Mouse (Mus musculus) bone marrow macrophage, adult 2 months (primary cell): ENCODE data around the gene Anp32e. TPM values are rescaled to one million over a fixed set of nuclear protein-coding genes. Genes with fewer than 3 reads are reported as not detected.

Experiments used
- H3K27ac ChIP-seq: 2 replicates; pipeline ENCODE4 v1.5.1; 2012; ENCODE audit warnings: low read depth, low read length; ENCODE audit not compliant: insufficient read depth
- H3K4me1 ChIP-seq: 2 replicates; pipeline ENCODE4 v1.6.1; 2012; ENCODE audit warnings: low read length; ENCODE audit not compliant: control insufficient read depth, insufficient read depth
- H3K4me3 ChIP-seq: 2 replicates; pipeline ENCODE4 v1.5.1; 2012; ENCODE audit warnings: mild to moderate bottlenecking, low read length, moderate library complexity; ENCODE audit not compliant: insufficient read depth
- CTCF ChIP-seq: IDR thresholded peaks from 2 replicates; pipeline ENCODE4 v1.5.1; 2012; ENCODE audit warnings: low read depth, mild to moderate bottlenecking, low read length, moderate library complexity
- POLR2A ChIP-seq: IDR thresholded peaks from 2 replicates; pipeline ENCODE4 v1.6.1; 2012; ENCODE audit warnings: mild to moderate bottlenecking, low read depth, low read length, borderline replicate concordance
- polyA plus RNA-seq: library from polyadenylated mRNA; stranded (reverse); fragments of >200 nt; gene quantifications from 2 replicates; pipeline ENCODE4 v1.2.4, GENCODE M21; 2012; ENCODE audit not compliant: missing spikeins, insufficient read depth, insufficient read length

The Anp32e gene
- polyA plus RNA-seq, 1 experiment = 134 TPM

DNA sequence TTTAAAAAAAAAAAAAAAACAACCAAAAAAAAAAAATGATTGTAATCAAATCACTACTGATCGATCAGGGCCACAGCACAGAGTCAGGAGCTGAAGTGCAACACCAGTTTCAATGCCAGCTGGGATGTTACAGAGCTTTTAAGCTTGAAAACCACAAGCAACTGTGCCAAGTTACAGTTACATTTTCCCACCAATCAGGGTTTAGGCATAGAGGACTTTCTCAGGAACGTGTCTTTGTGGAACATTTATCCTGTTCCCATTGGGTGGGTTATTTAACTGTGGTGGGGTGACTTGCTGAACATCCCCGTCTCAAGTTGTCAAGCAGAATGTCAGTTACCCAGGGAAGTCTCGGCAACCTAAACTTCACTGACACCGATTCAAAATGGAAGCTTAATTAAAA is 4.0 kb upstream of the Anp32e start:
- TF ChIP-seq CTCF = no peak
- no peak for TF ChIP-seq POLR2A
- H3K4me3 ChIP-seq = no peak overlapping the region
- H3K4me1 ChIP-seq = 0 out of 2 replicates have a peak, but pooled peaks cover 2% of the 10 kb centered on the region
- H3K27ac ChIP-seq = no peak overlapping the region

DNA sequence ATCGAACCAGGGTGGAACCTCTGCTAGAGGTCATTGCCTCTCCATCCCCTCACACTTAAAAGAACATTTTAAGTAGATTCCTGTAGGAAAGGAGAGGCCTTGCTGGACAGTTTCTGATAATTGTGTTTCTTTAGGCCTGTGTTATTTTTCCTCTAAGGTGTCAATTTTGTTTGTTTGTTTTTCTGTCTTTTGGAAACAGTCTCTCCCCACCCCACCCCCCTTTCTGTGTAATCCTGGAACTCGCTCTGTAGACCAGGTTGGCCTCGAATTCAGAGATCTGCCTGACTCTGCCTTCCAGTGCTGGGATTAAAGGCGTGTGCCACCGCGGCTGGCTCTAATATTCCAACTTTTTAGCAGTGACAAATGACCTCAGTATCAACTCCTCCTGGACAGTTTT is 787 bp upstream of the Anp32e start:
- Histone ChIP-seq H3K4me1 (peaks cover 7% of the 10 kb centered on the region; the same call in 1 of the 2 replicates), H3K27ac (peak overlapping the region; percentile 42; the same call in 1 of the 2 replicates), H3K4me3 (peak overlapping the region; percentile 60)
- TF ChIP-seq CTCF (no peak), POLR2A (no peak)

DNA sequence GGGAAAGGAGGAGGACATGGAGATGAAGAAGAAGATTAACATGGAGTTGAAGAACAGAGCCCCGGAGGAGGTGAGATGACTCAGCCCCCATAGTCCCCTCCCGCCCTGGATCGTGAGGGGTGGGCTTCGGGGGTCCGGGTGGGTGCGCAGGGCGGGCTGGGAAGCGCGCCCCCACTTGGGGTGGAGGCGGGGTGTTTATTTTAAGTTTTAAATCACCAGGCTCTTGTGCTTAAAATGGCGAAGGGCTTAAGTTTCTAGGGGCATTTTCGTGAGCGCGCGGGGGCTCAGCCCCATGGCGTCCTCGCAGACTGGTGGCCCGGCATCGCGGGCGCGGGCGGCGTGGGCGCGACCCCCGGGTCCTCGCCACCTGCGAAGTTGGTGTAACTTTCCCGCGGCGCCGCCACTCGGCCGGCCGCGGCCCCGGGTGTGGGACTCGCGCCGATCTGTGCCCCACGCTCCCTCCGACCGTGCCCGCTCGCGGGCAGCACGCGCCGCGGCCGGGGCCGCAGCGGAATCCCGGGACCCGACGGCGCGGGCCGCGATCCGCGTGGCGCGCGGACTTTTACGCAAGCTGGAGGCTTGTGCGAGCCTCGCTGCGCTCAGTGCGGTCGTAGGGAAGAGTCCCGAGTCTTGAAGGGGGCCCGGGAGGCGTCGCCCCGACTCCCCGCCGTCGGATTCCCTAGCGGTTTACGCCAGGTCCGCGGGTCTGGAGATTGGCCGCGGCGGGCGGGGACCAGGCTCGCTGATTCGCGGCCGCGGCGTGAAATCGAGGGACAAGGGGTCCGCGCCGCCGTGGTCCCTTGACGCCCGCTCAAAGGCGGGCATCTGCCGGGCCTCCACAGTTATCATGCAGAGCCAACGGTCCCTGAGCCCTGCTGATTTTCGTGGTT is 780 bp downstream of the Anp32e start:
- TF ChIP-seq POLR2A (no peak), CTCF (0 out of 2 replicates have a peak, but pooled peaks have one; percentile 17)
- peak overlapping the region; percentile 98 for H3K4me3 ChIP-seq
- peaks cover 11% of the 10 kb centered on the region for H3K4me1 ChIP-seq
- peak overlapping the region; percentile 74 for H3K27ac ChIP-seq

DNA sequence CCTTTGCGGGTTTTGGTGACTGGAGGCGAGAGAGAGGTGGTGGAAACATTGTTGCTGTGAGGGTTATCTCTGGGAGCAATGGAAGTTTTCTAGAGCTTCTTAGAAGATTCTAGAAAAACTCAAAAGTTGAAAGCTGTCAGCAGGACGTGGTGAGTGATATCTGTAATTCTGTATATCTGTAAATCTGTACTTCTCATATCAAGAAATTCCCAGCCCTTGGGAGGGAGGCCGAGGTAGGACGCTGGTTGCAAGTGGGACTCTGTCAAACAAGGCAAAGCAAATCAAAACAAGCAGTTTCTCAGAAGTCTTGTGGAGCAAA is 1.4 kb downstream of the Anp32e start:
- Histone ChIP-seq H3K4me3 (peak overlapping the region; percentile 98), H3K27ac (peak overlapping the region; percentile 74), H3K4me1 (peaks cover 11% of the 10 kb centered on the region)
- TF ChIP-seq POLR2A = no peak
- TF ChIP-seq CTCF = no peak

DNA sequence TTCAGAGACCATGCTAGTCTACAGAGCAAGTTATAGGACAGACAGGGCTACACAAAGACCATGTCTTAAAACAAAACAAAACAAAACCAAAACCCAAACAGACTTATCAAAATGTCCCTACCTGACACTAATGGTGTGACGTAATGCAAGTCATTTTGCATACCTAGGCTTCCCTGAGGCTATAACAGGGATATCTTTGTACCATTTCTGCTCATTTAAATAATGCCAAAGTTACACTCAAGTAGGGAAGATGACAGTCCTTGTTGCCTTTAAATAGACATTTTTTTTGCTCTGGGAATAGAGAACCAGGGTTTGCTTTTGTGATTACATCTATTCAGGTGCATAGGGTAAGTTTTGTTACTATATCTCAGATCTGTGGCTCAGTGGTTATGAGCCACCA is 2.4 kb downstream of the Anp32e start:
- Histone ChIP-seq H3K4me1 (peaks cover 11% of the 10 kb centered on the region), H3K4me3 (no peak overlapping the region), H3K27ac (no peak overlapping the region)
- TF ChIP-seq POLR2A = no peak

DNA sequence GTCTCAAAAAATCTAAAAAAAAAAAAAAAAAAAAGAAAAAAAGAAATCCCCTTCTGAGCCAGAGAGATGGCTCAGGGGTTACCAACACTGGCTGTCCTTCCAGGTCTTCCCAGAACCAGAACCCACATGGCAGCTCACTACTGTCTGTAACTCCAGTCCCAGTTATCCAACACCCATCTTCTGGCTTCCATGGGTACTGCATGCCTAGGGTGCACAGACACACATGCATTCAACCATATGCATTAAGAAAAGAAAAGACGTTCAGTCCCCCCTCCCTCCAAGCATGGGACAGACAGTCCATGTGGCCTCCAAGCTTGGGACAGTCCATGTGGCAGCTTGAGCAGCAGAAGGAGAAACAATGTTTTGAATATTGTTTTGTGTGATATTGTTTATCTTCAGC is 3.1 kb downstream of the Anp32e start:
- H3K27ac ChIP-seq = no peak overlapping the region
- no peak for TF ChIP-seq POLR2A
- no peak for TF ChIP-seq CTCF
- peaks cover 11% of the 10 kb centered on the region for H3K4me1 ChIP-seq
- no peak overlapping the region for H3K4me3 ChIP-seq

DNA sequence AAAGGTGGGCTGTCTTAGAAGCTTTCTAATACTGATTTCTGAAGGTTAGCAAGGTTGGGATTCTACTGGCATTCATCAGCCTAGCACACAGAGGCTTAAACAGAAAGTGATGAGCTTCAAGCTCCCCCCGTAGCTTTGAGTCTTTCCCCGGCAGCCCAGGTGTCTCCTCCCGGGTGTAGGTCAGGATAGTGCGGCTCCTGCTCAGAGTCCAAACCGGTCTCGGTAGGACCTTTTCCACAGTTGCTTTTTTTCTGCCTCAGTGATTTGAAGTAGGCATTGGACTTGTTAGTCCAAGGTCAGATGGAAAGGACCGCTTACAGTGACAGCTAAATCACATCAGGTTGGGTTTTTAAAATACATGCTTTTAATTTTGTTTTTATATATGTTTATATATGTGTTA is 3.5 kb downstream of the Anp32e start:
- no peak overlapping the region for H3K27ac ChIP-seq
- TF ChIP-seq POLR2A = no peak
- no peak for TF ChIP-seq CTCF
- peaks cover 11% of the 10 kb centered on the region for H3K4me1 ChIP-seq
- no peak overlapping the region for H3K4me3 ChIP-seq

DNA sequence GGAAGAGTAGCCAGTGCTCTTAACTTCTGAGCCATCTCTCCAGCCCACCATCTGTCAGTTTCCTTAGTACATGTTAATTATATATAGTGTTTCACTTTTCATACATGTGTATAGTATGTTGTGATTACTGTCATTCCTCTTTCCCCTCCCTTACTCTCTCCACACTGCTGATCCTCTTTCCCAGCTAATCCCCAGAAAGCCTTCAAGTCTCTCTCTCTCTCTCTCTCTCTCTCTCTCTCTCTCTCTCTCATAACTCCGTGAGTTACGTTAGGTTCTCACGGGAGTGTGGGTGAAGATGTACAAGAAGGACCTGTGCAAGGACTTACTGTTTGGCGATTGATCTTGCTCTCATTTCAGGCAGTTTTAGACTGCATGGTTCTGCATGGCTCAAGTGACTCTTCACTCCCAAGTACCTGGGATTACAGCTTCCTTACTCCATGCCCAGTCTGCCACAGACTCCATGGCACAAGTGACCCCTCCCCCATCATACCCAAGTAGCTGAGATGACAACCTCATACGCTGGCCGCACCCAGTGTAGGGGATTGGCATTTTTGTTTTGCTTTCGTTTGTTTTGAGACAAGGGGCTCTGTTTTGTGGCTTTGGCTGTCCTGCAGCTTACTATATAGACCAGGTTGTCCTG is 4.2 kb downstream of the Anp32e start:
- H3K4me3 ChIP-seq = no peak overlapping the region
- H3K27ac ChIP-seq = no peak overlapping the region
- TF ChIP-seq CTCF (no peak), POLR2A (no peak)
- peaks cover 9% of the 10 kb centered on the region for H3K4me1 ChIP-seq

DNA sequence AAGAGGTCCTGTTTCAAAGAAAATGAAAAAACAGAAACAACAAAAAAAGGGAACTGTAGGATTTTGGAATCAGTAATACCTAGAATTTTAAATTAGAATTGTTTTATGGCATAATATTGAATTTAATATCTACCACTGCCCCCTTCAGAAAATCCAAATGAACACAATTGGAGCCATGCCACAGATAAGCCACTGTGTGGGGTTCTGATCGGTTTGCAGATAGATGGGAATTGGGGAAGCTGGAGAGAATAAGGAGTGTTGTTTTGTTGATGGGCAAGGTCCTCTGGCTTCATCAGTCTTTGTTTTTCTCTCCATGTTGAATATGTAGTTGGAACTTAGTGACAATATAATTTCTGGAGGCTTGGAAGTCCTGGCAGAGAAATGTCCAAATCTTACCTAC is 5.4 kb downstream of the Anp32e start:
- Histone ChIP-seq H3K4me1 (peaks cover 9% of the 10 kb centered on the region), H3K4me3 (no peak overlapping the region), H3K27ac (no peak overlapping the region)
- no peak for TF ChIP-seq CTCF
- TF ChIP-seq POLR2A = no peak

DNA sequence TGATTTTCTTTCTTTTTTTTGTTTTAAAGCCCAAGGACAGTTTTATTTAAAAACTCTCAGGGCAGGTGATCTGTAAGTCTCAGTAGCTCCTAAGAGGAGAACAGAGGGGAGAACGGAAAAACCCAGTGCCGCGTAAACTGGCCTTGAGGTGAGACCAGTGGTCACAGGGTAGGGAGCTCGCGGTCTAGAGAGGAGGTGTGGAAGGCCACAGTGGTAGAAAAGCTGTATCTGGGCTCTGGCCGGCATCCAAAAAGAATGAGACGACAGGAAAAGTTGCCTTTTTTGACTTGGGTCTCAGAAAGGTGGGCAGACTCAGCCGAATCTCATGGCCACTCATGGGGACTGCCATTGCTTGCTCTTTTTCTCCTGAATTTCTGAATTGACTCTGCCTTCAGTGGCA is 9.2 kb downstream of the Anp32e start:
- peaks cover 8% of the 10 kb centered on the region for H3K4me1 ChIP-seq
- H3K4me3 ChIP-seq = no peak overlapping the region
- TF ChIP-seq POLR2A (no peak), CTCF (no peak)
- no peak overlapping the region for H3K27ac ChIP-seq
